Mouse (Mus musculus) midbrain, embryonic 14.5 days (tissue): Measurements from ENCODE around the gene Plod1. TPM values are rescaled to one million over a fixed set of nuclear protein-coding genes. Genes with fewer than 3 reads are reported as not detected.

ENCODE experiments used
- ATAC-seq: fragments of 200-750 bp; cut with Nextera tagmentation; 2 replicates; pipeline ENCODE4 v1.8.0; 2017; ENCODE audit warnings: moderate number of reproducible peaks, moderate library complexity; ENCODE audit not compliant: low FRiP score, low TSS enrichment
- DNase-seq: peaks from one replicate; pipeline ENCODE4 v3.0.0-alpha.2; 2015
- H3K27ac ChIP-seq: fragments of 300-500 bp; sonication (generic); replicated peaks from 2 replicates; pipeline ENCODE4 v1.5.1; 2014; ENCODE audit warnings: mild to moderate bottlenecking, low read depth, low read length, moderate library complexity
- H3K27me3 ChIP-seq: fragments of 300-500 bp; sonication (generic); 2 replicates; pipeline ENCODE4 v1.6.1; 2014; ENCODE audit warnings: low read length, control low read depth, mixed read lengths; ENCODE audit not compliant: control insufficient read depth, insufficient read depth
- H3K36me3 ChIP-seq: fragments of 300-500 bp; sonication (generic); 2 replicates; pipeline ENCODE4 v1.6.1; 2014; ENCODE audit warnings: low read length, control low read depth; ENCODE audit not compliant: control insufficient read depth, insufficient read depth
- H3K4me1 ChIP-seq: fragments of 300-500 bp; sonication (generic); 2 replicates; pipeline ENCODE4 v1.6.1; 2014; ENCODE audit warnings: mild to moderate bottlenecking, antibody characterized with exemption, low read length, control low read depth; ENCODE audit not compliant: control insufficient read depth, insufficient read depth
- H3K4me2 ChIP-seq: fragments of 300-500 bp; sonication (generic); 2 replicates; pipeline ENCODE4 v1.6.1; 2014; ENCODE audit warnings: mild to moderate bottlenecking, low read length, moderate library complexity
- H3K4me3 ChIP-seq: fragments of 300-500 bp; sonication (generic); replicated peaks from 2 replicates; pipeline ENCODE4 v1.5.1; 2014; ENCODE audit warnings: low read depth, low read length
- H3K9ac ChIP-seq: fragments of 300-500 bp; sonication (generic); replicated peaks from 2 replicates; pipeline ENCODE4 v1.6.1; 2014; ENCODE audit warnings: mild to moderate bottlenecking, low read length, moderate library complexity
- H3K9me3 ChIP-seq: fragments of 300-500 bp; sonication (generic); 2 replicates; pipeline ENCODE4 v1.6.1; 2016; ENCODE audit warnings: low read length, control low read depth, mixed read lengths; ENCODE audit not compliant: control insufficient read depth
- WGBS: fragments of 180-500 bp; shearing (Covaris S2); extraction: QIAGEN DNeasy Blood & Tissue Kit; methylation state at CpG from one replicate; pipeline ENCODE4 v1.1.7; 2014; 5-methylcytosine and 5-hydroxymethylcytosine counted together
- polyA plus RNA-seq: library from polyadenylated mRNA; unstranded; fragments of >200 nt; fragmentation: Nextera tagmentation; extraction: Ambion mirVana; gene quantifications from 2 replicates; pipeline ENCODE4 v1.2.1, GENCODE M21; 2014

Plod1 gene
- polyA plus RNA-seq, 1 experiment from 2014 or later: 20.7 TPM

- no peak for DNase-seq
- H3K27me3 ChIP-seq: no peaks in the 10 kb centered on the region
- ATAC-seq: peak; percentile 59
- 8% methylated on average over 84 of the region's 88 CpGs for WGBS
- no peaks in the 10 kb centered on the region for H3K9me3 ChIP-seq
- H3K9ac ChIP-seq: peak overlapping the region; percentile 85
- H3K4me3 ChIP-seq: peak overlapping the region; percentile 88
- peak overlapping the region; percentile 99 for H3K4me2 ChIP-seq
- H3K36me3 ChIP-seq: peaks cover 27% of the 10 kb centered on the region
- H3K27ac ChIP-seq: peak overlapping the region; percentile 71
- peaks cover 22% of the 10 kb centered on the region for H3K4me1 ChIP-seq
These were observed 4.8 kb upstream of the Plod1 start for GRCm38 (mm10) chr4:147941045-147942020.

- 1% methylated on average over 33 of the region's 35 CpGs for WGBS
- H3K9me3 ChIP-seq: no peaks in the 10 kb centered on the region
These were observed 4.0 kb upstream of the Plod1 start, which contains the start of gene 2510039O18Rik for GRCm38 (mm10) chr4:147940576-147941044. TSS of gene 2510039O18Rik (plus strand) at chr4:147940895.

GRCm38 (mm10) chr4:147940111-147940510 is 3.5 kb upstream of the Plod1 start:
- H3K27me3 ChIP-seq: 0 out of 2 replicates have a peak, but pooled peaks cover 3% of the 10 kb centered on the region
- peak overlapping the region; percentile 99 for H3K4me2 ChIP-seq
- H3K9ac ChIP-seq: no peak overlapping the region
- H3K4me3 ChIP-seq: no peak overlapping the region
- H3K9me3 ChIP-seq: no peaks in the 10 kb centered on the region
- H3K4me1 ChIP-seq: peaks cover 22% of the 10 kb centered on the region
- WGBS: 44% methylated on average over 9 of the region's 9 CpGs
- ATAC-seq: 0 out of 2 replicates have a peak, but pooled peaks have one; percentile 24
- H3K27ac ChIP-seq: peak overlapping the region; percentile 71
- peak; percentile 51 for DNase-seq
- peaks cover 15% of the 10 kb centered on the region for H3K36me3 ChIP-seq

More at GRCm38 (mm10) chr4:147940576-147941044, 4.0 kb upstream of the Plod1 start, which contains the start of gene 2510039O18Rik:
- peak; percentile 62 for ATAC-seq
- Histone ChIP-seq H3K36me3 (peaks cover 20% of the 10 kb centered on the region), H3K9ac (peak within 1 kb of the TSS; percentile 85), H3K4me3 (peak within 1 kb of the TSS; percentile 88), H3K27me3 (0 out of 2 replicates have a peak, but pooled peaks cover 3% of the 10 kb centered on the region), H3K4me1 (peaks cover 22% of the 10 kb centered on the region), H3K4me2 (peak within 1 kb of the TSS; percentile 99), H3K27ac (peak within 1 kb of the TSS; percentile 71)
- peak; percentile 93 for DNase-seq

GRCm38 (mm10) chr4:147938148-147939096 is 1.9 kb upstream of the Plod1 start:
- no peak for DNase-seq
- no peak for ATAC-seq
- peaks cover 21% of the 10 kb centered on the region for H3K4me1 ChIP-seq
- H3K4me2 ChIP-seq: no peak overlapping the region
- no peak overlapping the region for H3K9ac ChIP-seq
- H3K27ac ChIP-seq: no peak overlapping the region
- WGBS: 80% methylated on average over 14 of the region's 14 CpGs
- no peak overlapping the region for H3K4me3 ChIP-seq
- H3K36me3 ChIP-seq: no peaks in the 10 kb centered on the region
- H3K9me3 ChIP-seq: no peaks in the 10 kb centered on the region
- H3K27me3 ChIP-seq: 0 out of 2 replicates have a peak, but pooled peaks cover 3% of the 10 kb centered on the region

- 0 out of 2 replicates have a peak, but pooled peaks cover 3% of the 10 kb centered on the region for H3K27me3 ChIP-seq
- DNase-seq (no peak), ATAC-seq (no peak)
- no peak overlapping the region for H3K4me2 ChIP-seq
- no peaks in the 10 kb centered on the region for H3K36me3 ChIP-seq
- H3K9me3 ChIP-seq: no peaks in the 10 kb centered on the region
- no peak overlapping the region for H3K27ac ChIP-seq
- no peak overlapping the region for H3K9ac ChIP-seq
- H3K4me1 ChIP-seq: peaks cover 15% of the 10 kb centered on the region
- 59% methylated on average over 5 of the region's 5 CpGs for WGBS
- no peak overlapping the region for H3K4me3 ChIP-seq
These were observed 919 bp upstream of the Plod1 start for GRCm38 (mm10) chr4:147937486-147937885.

- ATAC-seq: no peak
- Histone ChIP-seq H3K9me3 (no peaks in the 10 kb centered on the region), H3K27ac (no peak overlapping the region), H3K9ac (peak overlapping the region; percentile 41; the same call in 1 of the 2 replicates), H3K4me2 (peak overlapping the region; percentile 67), H3K36me3 (no peaks in the 10 kb centered on the region), H3K4me3 (peak overlapping the region; percentile 48; the same call in 1 of the 2 replicates), H3K27me3 (0 out of 2 replicates have a peak, but pooled peaks cover 3% of the 10 kb centered on the region), H3K4me1 (peaks cover 11% of the 10 kb centered on the region)
- DNase-seq: no peak
- WGBS: 48% methylated on average over 3 of the region's 3 CpGs
These were observed 454 bp upstream of the Plod1 start for GRCm38 (mm10) chr4:147937021-147937420.

- Histone ChIP-seq H3K27ac (no peak overlapping the region), H3K27me3 (0 out of 2 replicates have a peak, but pooled peaks cover 3% of the 10 kb centered on the region), H3K4me1 (peaks cover 4% of the 10 kb centered on the region; the same call in 1 of the 2 replicates), H3K4me2 (peak overlapping the region; percentile 67), H3K4me3 (peak overlapping the region; percentile 48), H3K36me3 (no peaks in the 10 kb centered on the region), H3K9me3 (no peaks in the 10 kb centered on the region), H3K9ac (peak overlapping the region; percentile 41)
- ATAC-seq: no peak
- 25% methylated on average over 9 of the region's 9 CpGs for WGBS
- no peak for DNase-seq
These were observed 663 bp downstream of the Plod1 start for GRCm38 (mm10) chr4:147935904-147936303.

GRCm38 (mm10) chr4:147934611-147935010 is 2.0 kb downstream of the Plod1 start:
- WGBS: 85% methylated on average over 4 of the region's 4 CpGs

More at GRCm38 (mm10) chr4:147934611-147935010, 2.0 kb downstream of the Plod1 start:
- H3K9me3 ChIP-seq: no peaks in the 10 kb centered on the region
- no peak overlapping the region for H3K4me2 ChIP-seq
- ATAC-seq: no peak
- 0 out of 2 replicates have a peak, but pooled peaks cover 3% of the 10 kb centered on the region for H3K27me3 ChIP-seq
- H3K9ac ChIP-seq: no peak overlapping the region
- H3K4me3 ChIP-seq: no peak overlapping the region
- H3K36me3 ChIP-seq: no peaks in the 10 kb centered on the region
- H3K27ac ChIP-seq: no peak overlapping the region
- no peak for DNase-seq
- H3K4me1 ChIP-seq: no peaks in the 10 kb centered on the region
